Mouse (Mus musculus) bone marrow macrophage, adult 2 months (primary cell): ENCODE data around the gene Irak3.

Experiments used
- CTCF ChIP-seq: IDR thresholded peaks from 2 replicates; pipeline ENCODE4 v1.5.1; 2012; ENCODE audit warnings: low read depth, mild to moderate bottlenecking, low read length, moderate library complexity
- POLR2A ChIP-seq: IDR thresholded peaks from 2 replicates; pipeline ENCODE4 v1.6.1; 2012; ENCODE audit warnings: mild to moderate bottlenecking, low read depth, low read length, borderline replicate concordance

- no peak for TF ChIP-seq POLR2A
- no peak for TF ChIP-seq CTCF
Measured at GRCm38 (mm10) chr10:120114493-120114892, 87.4 kb downstream of the Irak3 start.
